Mouse (Mus musculus) embryonic fibroblast, embryonic 13.5 days (primary cell): Measurements from ENCODE around the gene Hmga2.

Source experiments
- CTCF ChIP-seq: IDR thresholded peaks from 2 replicates; pipeline ENCODE4 v1.5.1; 2011; ENCODE audit warnings: mild to moderate bottlenecking, control low read depth, low read length, moderate library complexity, borderline replicate concordance; ENCODE audit not compliant: insufficient read depth
- POLR2A ChIP-seq: IDR thresholded peaks from 2 replicates; pipeline ENCODE4 v1.6.1; 2011; ENCODE audit warnings: low read depth, mild to moderate bottlenecking, control low read depth, low read length, moderate library complexity

DNA sequence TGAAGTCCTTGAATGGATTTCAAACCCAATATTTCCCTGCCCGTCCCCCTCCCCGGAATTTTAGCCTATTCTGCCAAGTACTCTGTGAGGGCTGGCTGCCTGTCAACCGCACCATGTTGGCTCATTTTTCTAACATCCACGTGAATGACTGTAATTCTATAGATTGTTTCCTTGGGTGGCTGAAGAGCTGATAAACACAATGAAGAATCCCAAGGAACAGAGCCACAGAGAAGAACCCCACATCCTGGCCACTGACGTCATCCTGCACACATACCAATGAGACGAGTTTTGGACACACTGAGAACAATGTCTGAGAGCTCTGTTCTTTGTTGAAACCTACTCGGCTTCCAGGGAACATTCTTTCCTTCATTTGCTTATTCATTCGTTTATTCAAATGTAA is 74.5 kb downstream of the Hmga2 start:
- TF ChIP-seq POLR2A: no peak
- no peak for TF ChIP-seq CTCF
